Mouse (Mus musculus): ENCODE data around the gene Fam81a. TPM values are rescaled to one million over a fixed set of nuclear protein-coding genes. Genes with fewer than 3 reads are reported as not detected.
A peak's percentile ranks its signal among the peaks of the same experiment; 100 is the strongest.

Gene Fam81a
- polyA plus RNA-seq, 1 experiment from 2014 or later, result 4.8 TPM

GRCm38 (mm10) chr9:70080027-70080800 lies 62.1 kb downstream of the Fam81a start:
- no peak for ATAC-seq
- Histone ChIP-seq H3K36me3 (ENCODE audit: insufficient read depth, low read length) (no peaks in the 10 kb centered on the region), H3K4me2 (replicated peaks; ENCODE audit: low read depth, low read length) (no peak overlapping the region), H3K27ac (ENCODE audit: low read length) (no peak overlapping the region), H3K4me1 (ENCODE audit: insufficient read depth, low read depth, low read length) (no peaks in the 10 kb centered on the region), H3K4me3 (ENCODE audit: low read depth, low read length) (no peak overlapping the region), H3K9ac (replicated peaks; ENCODE audit: low read depth) (no peak overlapping the region), H3K9me3 (ENCODE audit: low read length) (no peaks in the 10 kb centered on the region), H3K27me3 (replicated peaks; ENCODE audit: insufficient read depth, low read length) (no peaks in the 10 kb centered on the region)
- DNase-seq (ENCODE audit: low spot score), result no peak
- 91% methylated on average over 9 of the region's 9 CpGs for WGBS
- TF ChIP-seq CTCF (IDR thresholded peaks at IDR 0.05) (no peak), EP300 (IDR thresholded peaks at IDR 0.05) (no peak)

GRCm38 (mm10) chr9:70078034-70078433 lies 64.3 kb downstream of the Fam81a start:
- no peak for DNase-seq (ENCODE audit: low spot score)
- H3K4me3 ChIP-seq (ENCODE audit: low read depth, low read length), result no peak overlapping the region
- H3K27ac ChIP-seq (ENCODE audit: low read length), result no peak overlapping the region
- H3K4me2 ChIP-seq (replicated peaks; ENCODE audit: low read depth, low read length), result no peak overlapping the region
- TF ChIP-seq EP300 (IDR thresholded peaks at IDR 0.05) (no peak), CTCF (IDR thresholded peaks at IDR 0.05) (no peak)
- no peaks in the 10 kb centered on the region for H3K36me3 ChIP-seq (ENCODE audit: insufficient read depth, low read length)
- no peaks in the 10 kb centered on the region for H3K4me1 ChIP-seq (ENCODE audit: insufficient read depth, low read depth, low read length)
- no peak for ATAC-seq
- 82% methylated on average over 3 of the region's 3 CpGs for WGBS
- H3K9ac ChIP-seq (replicated peaks; ENCODE audit: low read depth), result no peak overlapping the region
- H3K27me3 ChIP-seq (replicated peaks; ENCODE audit: insufficient read depth, low read length), result no peaks in the 10 kb centered on the region
- no peaks in the 10 kb centered on the region for H3K9me3 ChIP-seq (ENCODE audit: low read length)

- H3K9me3 ChIP-seq (ENCODE audit: low read length), result no peaks in the 10 kb centered on the region
- no peak overlapping the region for H3K4me3 ChIP-seq (ENCODE audit: low read depth, low read length)
- no peak overlapping the region for H3K9ac ChIP-seq (replicated peaks; ENCODE audit: low read depth)
- DNase-seq (ENCODE audit: low spot score) (no peak), ATAC-seq (no peak)
- H3K4me2 ChIP-seq (replicated peaks; ENCODE audit: low read depth, low read length), result no peak overlapping the region
- 54% methylated on average over 7 of the region's 7 CpGs for WGBS
- H3K36me3 ChIP-seq (ENCODE audit: insufficient read depth, low read length), result no peaks in the 10 kb centered on the region
- TF ChIP-seq EP300 (IDR thresholded peaks at IDR 0.05) (no peak), CTCF (IDR thresholded peaks at IDR 0.05) (no peak)
- no peak overlapping the region for H3K27ac ChIP-seq (ENCODE audit: low read length)
- H3K4me1 ChIP-seq (ENCODE audit: insufficient read depth, low read depth, low read length), result no peaks in the 10 kb centered on the region
- no peaks in the 10 kb centered on the region for H3K27me3 ChIP-seq (replicated peaks; ENCODE audit: insufficient read depth, low read length)
Observed at GRCm38 (mm10) chr9:70077170-70077569, 65.2 kb downstream of the Fam81a start.

GRCm38 (mm10) chr9:70072387-70072786 lies 70.0 kb downstream of the Fam81a start:
- Histone ChIP-seq H3K9ac (replicated peaks; ENCODE audit: low read depth) (no peak overlapping the region), H3K4me1 (ENCODE audit: insufficient read depth, low read depth, low read length) (no peaks in the 10 kb centered on the region), H3K27ac (ENCODE audit: low read length) (no peak overlapping the region), H3K36me3 (ENCODE audit: insufficient read depth, low read length) (no peaks in the 10 kb centered on the region), H3K9me3 (ENCODE audit: low read length) (no peaks in the 10 kb centered on the region), H3K4me3 (ENCODE audit: low read depth, low read length) (no peak overlapping the region), H3K27me3 (replicated peaks; ENCODE audit: insufficient read depth, low read length) (no peaks in the 10 kb centered on the region), H3K4me2 (replicated peaks; ENCODE audit: low read depth, low read length) (no peak overlapping the region)
- WGBS, result 82% methylated on average over 8 of the region's 8 CpGs
- DNase-seq (ENCODE audit: low spot score), result no peak
- no peak for ATAC-seq
- TF ChIP-seq EP300 (IDR thresholded peaks at IDR 0.05), result no peak
- no peak for TF ChIP-seq CTCF (IDR thresholded peaks at IDR 0.05)

GRCm38 (mm10) chr9:70069961-70070435 lies 72.4 kb downstream of the Fam81a start:
- Histone ChIP-seq H3K9me3 (ENCODE audit: low read length) (no peaks in the 10 kb centered on the region), H3K36me3 (ENCODE audit: insufficient read depth, low read length) (no peaks in the 10 kb centered on the region), H3K4me2 (replicated peaks; ENCODE audit: low read depth, low read length) (no peak overlapping the region), H3K9ac (replicated peaks; ENCODE audit: low read depth) (no peak overlapping the region), H3K27ac (ENCODE audit: low read length) (no peak overlapping the region), H3K4me1 (ENCODE audit: insufficient read depth, low read depth, low read length) (no peaks in the 10 kb centered on the region), H3K27me3 (replicated peaks; ENCODE audit: insufficient read depth, low read length) (no peaks in the 10 kb centered on the region), H3K4me3 (ENCODE audit: low read depth, low read length) (no peak overlapping the region)
- 30% methylated on average over 8 of the region's 8 CpGs for WGBS
- TF ChIP-seq CTCF (IDR thresholded peaks at IDR 0.05), result no peak
- no peak for TF ChIP-seq EP300 (IDR thresholded peaks at IDR 0.05)
- DNase-seq (ENCODE audit: low spot score), result peak; percentile 74
- ATAC-seq, result peak; percentile 76

- no peaks in the 10 kb centered on the region for H3K9me3 ChIP-seq (ENCODE audit: low read length)
- H3K27ac ChIP-seq (ENCODE audit: low read length), result no peak overlapping the region
- H3K4me3 ChIP-seq (ENCODE audit: low read depth, low read length), result no peak overlapping the region
- no peaks in the 10 kb centered on the region for H3K4me1 ChIP-seq (ENCODE audit: insufficient read depth, low read depth, low read length)
- no peak overlapping the region for H3K4me2 ChIP-seq (replicated peaks; ENCODE audit: low read depth, low read length)
- DNase-seq (ENCODE audit: low spot score) (no peak), ATAC-seq (no peak)
- H3K36me3 ChIP-seq (ENCODE audit: insufficient read depth, low read length), result no peaks in the 10 kb centered on the region
- TF ChIP-seq EP300 (IDR thresholded peaks at IDR 0.05), result no peak
- TF ChIP-seq CTCF (IDR thresholded peaks at IDR 0.05), result no peak
- H3K9ac ChIP-seq (replicated peaks; ENCODE audit: low read depth), result no peak overlapping the region
- no peaks in the 10 kb centered on the region for H3K27me3 ChIP-seq (replicated peaks; ENCODE audit: insufficient read depth, low read length)
- 79% methylated on average over 3 of the region's 3 CpGs for WGBS
Observed at GRCm38 (mm10) chr9:70067497-70067896, 74.9 kb downstream of the Fam81a start.
